In genomic region chr10:59334899-59335798, GRCm38 (mm10) we compare ENCODE assay signal across 8 mouse cellular contexts. TPM values are rescaled to one million over a fixed set of nuclear protein-coding genes. Genes with fewer than 3 reads are reported as not detected.
A peak's percentile ranks its signal among the peaks of the same experiment; 100 is the strongest.
DNase-seq lines count a peak whose midpoint lies in the region; ATAC-seq and TF ChIP-seq lines count a peak whose summit lies in the region.

No protein-coding gene starts in this region.

- H3K9me3 ChIP-seq in hindbrain, embryonic 16.5 days (ENCODE audit: control insufficient read depth, low read length), result no peaks in the 10 kb centered on the region
- no peaks in the 10 kb centered on the region for H3K9me3 ChIP-seq in hindbrain, embryonic 12.5 days (replicated peaks)

- H3K27ac ChIP-seq in hindbrain, embryonic 16.5 days (ENCODE audit: low read depth, low read length), result peak overlapping the region; percentile 17; the same call in 1 of the 2 replicates
- H3K27ac ChIP-seq in hindbrain, embryonic 12.5 days, result no peak overlapping the region
- H3K27ac ChIP-seq in bone marrow, adult 2 months (ENCODE audit: control insufficient read depth, insufficient read depth, low read depth, low read length, poor library complexity), result peak overlapping the region; percentile 50; the same call in 1 of the 2 replicates
- H3K27ac ChIP-seq in left cerebral cortex, adult 2 months, result peak overlapping the region; percentile 66

- no peak for TF ChIP-seq POLR2A in bone marrow, adult 2 months (IDR thresholded peaks at IDR 0.05; ENCODE audit: borderline replicate concordance, control insufficient read depth, low read depth, low read length)

- peaks cover 9% of the 10 kb centered on the region for H3K36me3 ChIP-seq in hindbrain, embryonic 16.5 days (ENCODE audit: control insufficient read depth, insufficient read depth, low read length)
- peaks cover 16% of the 10 kb centered on the region for H3K36me3 ChIP-seq in hindbrain, embryonic 12.5 days

- no peaks in the 10 kb centered on the region for H3K27me3 ChIP-seq in hindbrain, embryonic 16.5 days (replicated peaks; ENCODE audit: control insufficient read depth, insufficient read depth, low read length)
- H3K27me3 ChIP-seq in hindbrain, embryonic 12.5 days, result no peaks in the 10 kb centered on the region

- no peak overlapping the region for H3K4me2 ChIP-seq in hindbrain, embryonic 16.5 days (ENCODE audit: low read length)
- H3K4me2 ChIP-seq in hindbrain, embryonic 12.5 days (replicated peaks), result no peak overlapping the region

- WGBS in hindbrain, embryonic 16.5 days, result 75% methylated on average over 4 of the region's 4 CpGs
- WGBS in hindbrain, embryonic 12.5 days, result 81% methylated on average over 4 of the region's 4 CpGs
- 16% methylated on average over 4 of the region's 4 CpGs for WGBS in bone marrow, adult 2 months

- intact Hi-C loops in left cerebral cortex, adult 2 months (cut with DNase I), result loop anchor here (1.0 kb wide), 1 partner anchor 12 kb away; the partner anchor contains the start of gene P4ha1

- no peak; the same call in 1 of the 2 replicates for ATAC-seq in hindbrain, embryonic 16.5 days
- no peak for ATAC-seq in hindbrain, embryonic 12.5 days (ENCODE audit: low FRiP score)
- peak; percentile 51 for ATAC-seq in inflammation-experienced regulatory T-cells, adult 6 months
- ATAC-seq in neutrophil, adult 5-6 weeks (ENCODE audit: extremely low read depth, insufficient number of reproducible peaks, low FRiP score, poor library complexity, severe bottlenecking), result peak; percentile 13; the same call in 1 of the 2 replicates

- no peak for TF ChIP-seq CTCF in bone marrow, adult 2 months (IDR thresholded peaks at IDR 0.05; ENCODE audit: control insufficient read depth, insufficient read depth, low read length)
- TF ChIP-seq CTCF in left cerebral cortex, adult 2 months (IDR thresholded peaks at IDR 0.05), result no peak

- no peak overlapping the region for H3K9ac ChIP-seq in hindbrain, embryonic 16.5 days (ENCODE audit: low read depth, low read length)
- H3K9ac ChIP-seq in hindbrain, embryonic 12.5 days, result no peak overlapping the region

- H3K4me3 ChIP-seq in hindbrain, embryonic 16.5 days (ENCODE audit: low read length), result no peak overlapping the region
- H3K4me3 ChIP-seq in hindbrain, embryonic 12.5 days, result no peak overlapping the region
- H3K4me3 ChIP-seq in bone marrow, adult 2 months (replicated peaks; ENCODE audit: control insufficient read depth, low read depth, low read length), result no peak overlapping the region
- no peak overlapping the region for H3K4me3 ChIP-seq in left cerebral cortex, adult 2 months

- peak; percentile 49 to 87 for DNase-seq in frontal cortex, postnatal 36 days (ENCODE audit: low spot score in 2 of 2)
- peak; percentile 30 to 38 for DNase-seq in left cerebral cortex, adult 2 months (ENCODE audit: extremely low spot score in 1 of 2, low spot score in 2 of 2)
- no peak for DNase-seq in spleen, postnatal 4 days (ENCODE audit: low spot score in 2 of 2)

- H3K4me1 ChIP-seq in hindbrain, embryonic 16.5 days (ENCODE audit: control insufficient read depth, insufficient read depth, low read depth, low read length), result peaks cover 3% of the 10 kb centered on the region
- H3K4me1 ChIP-seq in hindbrain, embryonic 12.5 days, result no peaks in the 10 kb centered on the region
- H3K4me1 ChIP-seq in bone marrow, adult 2 months (ENCODE audit: control insufficient read depth, insufficient read depth, low read length), result no peaks in the 10 kb centered on the region; the same call in none of the 2 replicates

RNA-seq across cellular contexts. Expression of gene P4ha1, which starts 12.1 kb away (rescaled TPM):
- polyA plus RNA-seq in hindbrain, embryonic 16.5 days (2015; fragmentation: Nextera tagmentation; extraction: Ambion mirVana), result 31.4 and 36.3 TPM in 2 replicates
- polyA plus RNA-seq in hindbrain, embryonic 12.5 days (2016; fragmentation: Nextera tagmentation; extraction: Ambion mirVana), result 50.4 and 54.5 TPM in 2 replicates
- 6.2 and 12.4 TPM in 2 replicates for polyA plus RNA-seq in bone marrow, adult 2 months (2011; ENCODE audit: insufficient read depth, insufficient read length, low replicate concordance, missing spikeins)
- polyA plus RNA-seq in inflammation-experienced regulatory T-cells, adult 6 months (2017; shearing (Covaris generic)), result 10 to 100 TPM; 14.8 to 36.1 (median 28.0) TPM
- total RNA-seq in left cerebral cortex, adult 2 months (2021), result 10 to 100 TPM; 37.6 to 49.7 TPM
- 17.1 and 19.8 TPM in 2 replicates for total RNA-seq in neutrophil, adult 5-6 weeks (2017)

Comparison
In these comparisons a context has a peak if more than half of its experiments do, and no peak if none do; other contexts are left out.
1. ATAC-seq: peak in inflammation-experienced regulatory T-cells, adult 6 months (single experiment) and neutrophil, adult 5-6 weeks (single experiment); none in hindbrain, embryonic 16.5 days (single experiment) and hindbrain, embryonic 12.5 days (single experiment).
2. DNase-seq: peak in frontal cortex, postnatal 36 days (2 of 2) and left cerebral cortex, adult 2 months (2 of 2); none in spleen, postnatal 4 days (0 of 2).